Mouse (Mus musculus) heart, embryonic 13.5 days (tissue): ENCODE measurements at regions not wholly inside any gene's neighbourhood (a gene's known extent, or its start where the extent isn't known, plus 50 kb on each side); places are given as distances from the start of the nearest gene placed in this dataset.

Source experiments
- ATAC-seq: fragments of 200-750 bp; cut with Nextera tagmentation; 2 replicates; pipeline ENCODE4 v1.8.0; 2017; ENCODE audit warnings: moderate TSS enrichment; ENCODE audit not compliant: insufficient number of reproducible peaks, low FRiP score, low TSS enrichment; ENCODE audit errors: extremely low read depth
- H3K27ac ChIP-seq: fragments of 300-500 bp; sonication (generic); replicated peaks from 2 replicates; pipeline ENCODE4 v1.5.1; 2015; ENCODE audit warnings: moderate library complexity, mild to moderate bottlenecking, inconsistent platforms
- H3K27me3 ChIP-seq: fragments of 300-500 bp; sonication (generic); replicated peaks from 2 replicates; pipeline ENCODE4 v1.6.1; 2015; ENCODE audit warnings: mild to moderate bottlenecking, inconsistent platforms
- H3K36me3 ChIP-seq: fragments of 300-500 bp; sonication (generic); 2 replicates; pipeline ENCODE4 v1.6.1; 2015; ENCODE audit warnings: mild to moderate bottlenecking, inconsistent platforms
- H3K4me1 ChIP-seq: fragments of 300-500 bp; sonication (generic); 2 replicates; pipeline ENCODE4 v1.6.1; 2015; ENCODE audit warnings: inconsistent platforms
- H3K4me2 ChIP-seq: fragments of 300-500 bp; sonication (generic); 2 replicates; pipeline ENCODE4 v1.6.1; 2015; ENCODE audit warnings: inconsistent platforms, mild to moderate bottlenecking, moderate library complexity
- H3K4me3 ChIP-seq: fragments of 300-500 bp; sonication (generic); 2 replicates; pipeline ENCODE4 v1.5.1; 2015; ENCODE audit warnings: moderate library complexity, mild to moderate bottlenecking, inconsistent platforms
- H3K9ac ChIP-seq: fragments of 300-500 bp; sonication (generic); 2 replicates; pipeline ENCODE4 v1.6.1; 2015; ENCODE audit warnings: inconsistent platforms, mild to moderate bottlenecking, moderate library complexity
- H3K9me3 ChIP-seq: fragments of 300-500 bp; sonication (generic); 2 replicates; pipeline ENCODE4 v1.6.1; 2016; ENCODE audit warnings: inconsistent platforms
- WGBS: fragments of 180-500 bp; shearing (Covaris S2); methylation state at CpG from one replicate; pipeline ENCODE4 v1.1.7; 2015; ENCODE audit warnings: mixed read lengths; 5-methylcytosine and 5-hydroxymethylcytosine counted together

DNA sequence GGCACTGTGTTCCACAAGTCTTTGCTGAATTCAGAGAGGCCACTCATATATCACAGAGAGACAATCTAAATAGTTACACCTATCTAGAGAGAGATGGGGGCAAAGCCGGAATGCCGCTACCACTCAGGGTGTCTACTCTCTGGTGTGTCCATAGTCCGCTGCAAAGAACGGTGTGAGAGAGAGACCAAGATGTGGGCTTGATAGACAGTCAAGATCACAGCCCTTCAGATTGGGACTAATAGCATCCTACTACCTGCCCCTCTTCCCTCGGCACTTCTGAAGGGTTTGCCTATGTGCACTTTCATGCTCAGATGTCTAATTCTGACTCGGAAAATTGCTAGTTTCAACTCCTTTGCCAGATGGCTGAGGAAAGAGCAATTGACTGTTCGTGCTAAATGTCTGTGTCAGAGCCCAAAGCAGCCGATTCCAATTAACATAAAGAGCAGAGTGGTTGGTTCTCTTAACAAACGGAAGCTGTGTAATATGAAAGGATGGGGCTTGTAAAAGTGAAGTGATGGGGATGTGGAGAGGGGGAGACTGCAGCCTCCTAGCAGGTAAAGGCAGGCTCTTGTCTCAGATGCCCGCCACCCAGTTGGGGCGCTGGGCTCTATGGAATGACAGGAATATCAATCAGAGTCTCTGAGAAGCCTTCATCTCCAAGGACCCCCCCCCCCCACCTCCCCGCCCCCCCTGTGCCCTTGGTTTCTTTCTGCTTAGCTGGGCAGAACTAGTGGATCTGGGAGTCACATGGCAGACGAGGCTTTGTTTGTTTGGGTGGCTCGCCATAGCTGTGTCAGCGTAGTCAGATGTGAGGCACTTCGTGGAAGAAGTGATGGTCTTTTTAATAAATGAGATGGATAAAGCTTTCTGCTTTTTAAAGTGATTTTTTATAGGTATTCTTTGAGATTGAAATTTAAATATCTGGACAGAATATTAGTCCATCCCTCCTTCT, 193.7 kb downstream of the Phlda1 start:
- no peaks in the 10 kb centered on the region for H3K27me3 ChIP-seq
- H3K9me3 ChIP-seq: no peaks in the 10 kb centered on the region; the same call in none of the 2 replicates
- H3K4me3 ChIP-seq: no peak overlapping the region
- H3K4me1 ChIP-seq: peaks cover 3% of the 10 kb centered on the region
- no peak overlapping the region for H3K4me2 ChIP-seq
- 74% methylated on average over 16 of the region's 16 CpGs for WGBS
- no peaks in the 10 kb centered on the region for H3K36me3 ChIP-seq
- H3K27ac ChIP-seq: no peak overlapping the region
- H3K9ac ChIP-seq: no peak overlapping the region
- no peak for ATAC-seq

DNA sequence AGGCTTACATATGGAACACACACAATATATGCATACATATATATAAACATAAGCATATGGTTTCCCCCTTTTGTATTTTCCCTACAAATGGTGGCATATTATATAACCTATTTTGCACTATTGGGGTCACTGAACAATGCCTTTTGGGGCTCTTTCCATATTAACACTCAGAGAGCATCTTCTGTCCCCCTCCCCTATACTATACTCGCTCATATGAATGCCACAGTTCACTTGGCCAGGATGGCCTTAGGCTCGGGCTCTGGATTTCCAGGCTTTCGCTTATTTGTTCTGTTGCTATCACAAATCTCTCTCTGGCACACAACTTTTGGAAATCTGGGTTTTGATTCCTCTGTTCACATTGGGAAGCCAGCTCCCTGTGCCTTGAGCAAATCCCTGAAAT, 194.5 kb downstream of the Phlda1 start:
- H3K4me1 ChIP-seq: no peaks in the 10 kb centered on the region
- peaks cover 2% of the 10 kb centered on the region for H3K9me3 ChIP-seq
- no peak for ATAC-seq
- H3K36me3 ChIP-seq: no peaks in the 10 kb centered on the region
- H3K4me3 ChIP-seq: no peak overlapping the region
- no peak overlapping the region for H3K27ac ChIP-seq
- WGBS: 82% methylated on average over 3 of the region's 3 CpGs
- H3K9ac ChIP-seq: no peak overlapping the region
- H3K4me2 ChIP-seq: no peak overlapping the region
- no peaks in the 10 kb centered on the region for H3K27me3 ChIP-seq

DNA sequence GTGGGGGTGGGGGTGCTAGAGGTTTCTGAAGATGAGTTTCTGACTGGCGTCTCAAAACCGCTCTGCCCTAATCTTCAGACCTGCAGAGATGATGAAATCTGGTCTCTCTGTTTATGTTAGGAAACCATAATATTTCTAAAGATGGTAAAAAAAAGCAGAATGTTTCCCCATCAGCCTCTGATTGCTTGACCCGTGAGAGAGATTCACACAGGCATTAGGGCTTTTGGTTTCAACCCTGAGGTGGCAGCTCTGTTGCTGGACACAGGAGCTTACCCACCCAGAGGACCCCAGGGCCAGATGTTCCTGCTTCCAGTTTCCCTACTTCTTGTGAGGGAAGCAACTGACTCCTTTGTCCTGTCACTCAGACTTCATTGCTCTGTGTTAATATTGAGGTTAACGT, 195.1 kb downstream of the Phlda1 start:
- H3K27ac ChIP-seq: no peak overlapping the region
- no peak overlapping the region for H3K4me3 ChIP-seq
- H3K4me2 ChIP-seq: no peak overlapping the region
- H3K4me1 ChIP-seq: no peaks in the 10 kb centered on the region
- no peaks in the 10 kb centered on the region for H3K27me3 ChIP-seq
- no peaks in the 10 kb centered on the region for H3K36me3 ChIP-seq
- no peak for ATAC-seq
- 55% methylated on average over 4 of the region's 4 CpGs for WGBS
- no peak overlapping the region for H3K9ac ChIP-seq
- peaks cover 7% of the 10 kb centered on the region for H3K9me3 ChIP-seq

DNA sequence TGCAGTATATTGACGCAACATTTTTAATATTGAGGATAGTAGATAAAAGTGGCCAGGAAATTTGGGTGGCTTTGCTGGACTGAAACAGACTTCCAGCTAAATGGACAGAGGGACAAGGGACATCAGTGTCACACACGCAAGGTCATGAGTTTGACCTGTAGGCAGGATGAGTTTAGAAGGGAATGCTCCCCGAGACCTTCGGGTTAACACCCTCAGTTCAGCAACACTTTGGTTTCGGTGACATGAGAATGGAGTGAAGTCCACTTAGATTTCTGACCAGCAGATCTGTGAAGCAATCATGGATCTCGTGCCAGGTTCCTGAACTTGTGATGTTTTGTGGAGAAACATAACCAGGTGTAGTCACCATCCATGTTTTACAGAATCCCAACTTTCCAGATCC, 196.3 kb downstream of the Phlda1 start:
- WGBS: 81% methylated on average over 6 of the region's 6 CpGs
- Histone ChIP-seq H3K36me3 (no peaks in the 10 kb centered on the region), H3K4me3 (no peak overlapping the region), H3K27ac (no peak overlapping the region), H3K9me3 (peaks cover 7% of the 10 kb centered on the region), H3K4me2 (no peak overlapping the region), H3K9ac (no peak overlapping the region), H3K4me1 (no peaks in the 10 kb centered on the region), H3K27me3 (no peaks in the 10 kb centered on the region)
- ATAC-seq: no peak

DNA sequence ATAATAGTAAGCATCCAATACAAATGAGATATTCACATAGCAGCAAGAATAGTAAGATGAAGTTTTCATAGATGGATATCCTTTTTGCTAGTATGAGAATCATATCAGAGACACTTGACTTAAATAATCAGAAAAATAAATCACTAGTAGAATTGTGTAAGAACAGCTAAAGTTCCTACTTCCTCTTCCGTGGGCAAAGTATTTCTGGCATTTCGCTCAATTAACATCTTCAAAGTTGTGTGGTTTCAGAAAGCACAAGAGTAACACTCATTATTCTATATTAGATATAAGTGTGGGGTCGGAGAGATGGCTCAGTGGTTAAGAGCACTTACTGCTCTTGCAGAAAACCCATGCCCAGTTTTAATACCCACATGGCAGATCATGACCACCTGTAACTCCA, 197.4 kb downstream of the Phlda1 start:
- ATAC-seq: no peak
- no peak overlapping the region for H3K4me3 ChIP-seq
- H3K9ac ChIP-seq: no peak overlapping the region

DNA sequence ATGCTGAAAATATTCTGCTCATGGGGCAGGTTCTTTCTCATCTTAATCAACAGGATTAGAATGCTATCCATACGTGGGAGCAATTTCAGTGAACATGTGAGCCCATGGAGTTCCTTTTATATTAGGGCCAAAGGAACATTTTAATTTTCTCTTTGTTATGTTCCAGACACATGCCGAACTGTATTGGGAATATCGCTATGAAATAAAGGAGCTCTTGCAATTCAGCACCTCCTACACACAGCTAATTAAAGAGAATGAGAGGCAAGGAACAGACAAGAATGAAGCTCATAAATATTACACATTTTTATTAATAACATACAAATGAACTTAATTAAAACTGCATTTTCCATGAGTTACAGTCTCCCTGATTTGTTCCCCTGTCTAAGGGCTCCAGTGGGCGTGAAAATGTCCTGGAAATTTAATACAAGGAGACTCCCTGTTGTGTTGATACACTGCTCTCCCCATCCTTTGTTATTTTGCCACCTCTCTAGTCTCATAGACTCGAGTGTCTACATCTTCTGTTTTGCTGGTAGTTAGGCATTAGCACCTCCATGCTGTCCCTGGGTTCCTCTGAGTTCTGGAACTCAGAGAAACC, 205.5 kb downstream of the Phlda1 start:
- Histone ChIP-seq H3K4me2 (no peak overlapping the region), H3K27me3 (no peaks in the 10 kb centered on the region), H3K9me3 (0 out of 2 replicates have a peak, but pooled peaks cover 9% of the 10 kb centered on the region), H3K4me1 (peaks cover 2% of the 10 kb centered on the region; the same call in 1 of the 2 replicates), H3K36me3 (no peaks in the 10 kb centered on the region), H3K27ac (no peak overlapping the region), H3K9ac (no peak overlapping the region), H3K4me3 (no peak overlapping the region)
- no peak for ATAC-seq
- WGBS: 78% methylated on average over 5 of the region's 5 CpGs

More for the DNA sequence above, 197.4 kb downstream of the Phlda1 start:
- Histone ChIP-seq H3K27me3 (no peaks in the 10 kb centered on the region), H3K27ac (no peak overlapping the region), H3K9me3 (peaks cover 7% of the 10 kb centered on the region), H3K4me2 (no peak overlapping the region), H3K36me3 (no peaks in the 10 kb centered on the region), H3K4me1 (no peaks in the 10 kb centered on the region)
- 82% methylated on average over 3 of the region's 3 CpGs for WGBS

DNA sequence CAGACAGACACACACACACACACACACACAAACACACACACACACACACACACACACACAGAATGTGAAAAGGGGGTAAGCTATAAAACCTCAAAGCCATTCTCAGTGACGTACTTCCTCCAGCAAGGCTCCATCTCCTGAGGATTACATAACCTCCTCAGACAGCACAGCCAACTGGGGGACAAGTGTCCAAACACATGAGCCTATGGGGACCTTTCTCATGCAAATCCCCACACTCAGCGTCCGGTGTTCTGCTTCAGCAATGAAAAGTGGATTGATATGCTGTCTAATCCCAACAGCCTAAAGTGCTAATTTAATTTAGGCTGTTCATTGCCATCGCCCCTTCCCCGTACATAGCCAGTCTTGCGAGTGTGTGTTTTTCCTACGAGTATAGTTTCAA, 206.9 kb downstream of the Phlda1 start:
- 81% methylated on average over 7 of the region's 7 CpGs for WGBS
- Histone ChIP-seq H3K4me1 (peaks cover 2% of the 10 kb centered on the region; the same call in 1 of the 2 replicates), H3K9ac (no peak overlapping the region), H3K9me3 (0 out of 2 replicates have a peak, but pooled peaks cover 9% of the 10 kb centered on the region), H3K4me2 (no peak overlapping the region), H3K4me3 (no peak overlapping the region), H3K36me3 (no peaks in the 10 kb centered on the region), H3K27ac (no peak overlapping the region), H3K27me3 (no peaks in the 10 kb centered on the region)
- ATAC-seq: no peak

DNA sequence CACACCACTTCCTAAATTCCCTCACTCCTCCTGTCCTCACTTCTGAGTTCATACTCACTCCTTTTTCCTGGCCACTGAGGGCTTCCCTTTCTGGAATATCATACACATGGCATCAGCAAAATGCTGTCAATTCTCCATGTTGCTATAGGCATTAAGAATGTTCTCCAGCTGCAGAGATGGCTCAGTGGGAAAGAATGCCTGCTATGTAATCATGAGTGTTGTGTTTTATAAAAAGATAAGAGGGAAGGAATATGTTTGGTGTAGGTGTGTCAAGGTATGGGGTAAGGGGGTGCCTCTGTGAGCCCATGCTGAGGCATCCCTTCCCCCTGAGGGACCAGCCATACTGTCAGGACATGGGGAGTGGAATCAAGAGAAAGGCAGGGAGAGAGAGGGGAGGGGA, 207.6 kb downstream of the Phlda1 start:
- Histone ChIP-seq H3K36me3 (no peaks in the 10 kb centered on the region), H3K27ac (no peak overlapping the region), H3K4me3 (no peak overlapping the region), H3K4me2 (no peak overlapping the region), H3K9ac (no peak overlapping the region), H3K27me3 (no peaks in the 10 kb centered on the region), H3K4me1 (peaks cover 2% of the 10 kb centered on the region; the same call in 1 of the 2 replicates), H3K9me3 (0 out of 2 replicates have a peak, but pooled peaks cover 9% of the 10 kb centered on the region)
- ATAC-seq: no peak

DNA sequence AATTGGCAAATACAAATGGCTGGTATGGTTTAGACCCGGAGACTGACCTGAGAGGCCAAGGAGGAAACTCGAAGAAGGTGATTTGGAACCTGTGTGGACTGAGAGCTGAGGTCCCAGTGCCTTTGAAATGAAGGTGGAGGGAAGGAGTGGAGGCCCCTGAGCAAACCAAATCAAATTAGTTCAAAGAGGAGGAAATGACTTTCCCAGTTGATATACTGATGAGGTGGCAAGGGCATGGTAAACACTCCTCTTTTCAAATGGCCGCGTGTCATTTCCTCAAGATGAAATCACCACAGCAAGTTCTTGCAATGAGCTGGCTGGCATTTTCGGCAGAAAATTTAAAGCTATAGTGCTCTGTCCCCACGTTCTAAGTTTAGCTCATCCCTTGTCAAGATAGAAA, 209.1 kb downstream of the Phlda1 start:
- no peaks in the 10 kb centered on the region for H3K36me3 ChIP-seq
- H3K9ac ChIP-seq: no peak overlapping the region
- no peaks in the 10 kb centered on the region for H3K27me3 ChIP-seq
- H3K4me2 ChIP-seq: no peak overlapping the region
- H3K27ac ChIP-seq: no peak overlapping the region
- no peak for ATAC-seq
- no peak overlapping the region for H3K4me3 ChIP-seq
- H3K9me3 ChIP-seq: 0 out of 2 replicates have a peak, but pooled peaks cover 2% of the 10 kb centered on the region
- 58% methylated on average over 6 of the region's 6 CpGs for WGBS
- H3K4me1 ChIP-seq: peaks cover 12% of the 10 kb centered on the region

DNA sequence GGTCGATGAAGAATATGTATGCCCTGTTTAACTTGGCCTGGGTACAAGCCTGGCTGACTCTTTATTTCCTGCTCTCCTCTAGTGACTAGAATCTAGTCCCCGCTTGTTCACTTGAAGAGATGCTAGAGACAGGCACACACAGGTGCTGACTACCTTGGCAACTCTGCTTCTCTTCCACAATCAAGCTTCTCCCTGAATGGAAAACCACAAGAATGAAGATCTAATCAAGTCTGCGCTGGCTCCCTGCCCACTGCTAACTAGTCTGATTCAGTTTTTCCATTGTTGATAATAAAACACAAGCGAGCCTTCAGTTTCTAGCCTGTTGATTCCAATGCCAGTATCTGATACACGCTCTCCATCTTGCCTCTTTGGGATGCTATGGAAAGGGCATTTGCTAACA, 213.5 kb downstream of the Phlda1 start:
- ATAC-seq: no peak
- Histone ChIP-seq H3K4me2 (no peak overlapping the region), H3K27me3 (no peaks in the 10 kb centered on the region), H3K4me1 (peaks cover 24% of the 10 kb centered on the region), H3K27ac (no peak overlapping the region), H3K9me3 (no peaks in the 10 kb centered on the region), H3K9ac (no peak overlapping the region), H3K36me3 (no peaks in the 10 kb centered on the region), H3K4me3 (no peak overlapping the region)
- WGBS: 58% methylated on average over 5 of the region's 5 CpGs

DNA sequence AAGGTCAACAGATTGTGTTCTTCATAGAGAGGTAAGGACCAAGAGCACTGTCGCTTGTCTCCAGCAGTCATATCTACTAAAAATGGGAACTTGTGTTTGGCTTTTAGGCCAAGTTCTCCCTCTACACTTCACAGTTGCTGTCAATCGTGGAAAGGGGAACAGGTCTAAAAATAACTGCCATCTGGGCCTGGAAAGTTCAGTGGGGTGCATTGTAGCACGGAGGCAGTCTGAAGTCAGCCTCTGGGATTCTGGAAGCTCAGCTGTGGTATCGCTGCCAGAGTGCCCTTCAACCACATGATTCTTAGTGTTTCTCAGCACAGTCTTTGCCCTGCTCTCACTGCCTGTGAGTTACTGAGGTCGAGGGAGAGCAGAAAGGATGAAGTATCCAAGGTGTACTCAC, 215.0 kb downstream of the Phlda1 start:
- no peaks in the 10 kb centered on the region for H3K27me3 ChIP-seq
- peaks cover 30% of the 10 kb centered on the region for H3K4me1 ChIP-seq
- ATAC-seq: no peak
- no peak overlapping the region for H3K9ac ChIP-seq
- no peaks in the 10 kb centered on the region for H3K9me3 ChIP-seq
- peak overlapping the region; percentile 62 for H3K27ac ChIP-seq
- 42% methylated on average over 5 of the region's 5 CpGs for WGBS
- no peak overlapping the region for H3K4me3 ChIP-seq
- H3K36me3 ChIP-seq: no peaks in the 10 kb centered on the region
- no peak overlapping the region for H3K4me2 ChIP-seq
